Mouse (Mus musculus) liver, postnatal 0 days (tissue): ENCODE results near the gene Grm6. TPM values are rescaled to one million over a fixed set of nuclear protein-coding genes. Genes with fewer than 3 reads are reported as not detected.

Experiments
- ATAC-seq: fragments of 200-750 bp; cut with Nextera tagmentation; 2 replicates; pipeline ENCODE4 v1.8.0; 2017; ENCODE audit warnings: mild to moderate bottlenecking, moderate library complexity
- DNase-seq: peaks from one replicate; pipeline ENCODE4 v3.0.0-alpha.2; 2016
- H3K27ac ChIP-seq: fragments of 300-500 bp; sonication (generic); 2 replicates; pipeline ENCODE4 v1.5.1; 2014; ENCODE audit warnings: antibody characterized with exemption, moderate library complexity, mild to moderate bottlenecking, low read depth
- H3K27me3 ChIP-seq: fragments of 300-500 bp; sonication (generic); 2 replicates; pipeline ENCODE4 v1.6.1; 2014; ENCODE audit warnings: low read length, control low read depth, mixed read lengths; ENCODE audit not compliant: insufficient read depth
- H3K36me3 ChIP-seq: fragments of 300-500 bp; sonication (generic); replicated peaks from 2 replicates; pipeline ENCODE4 v1.6.1; 2014; ENCODE audit warnings: mild to moderate bottlenecking, control low read depth, low read length, moderate library complexity, mixed read lengths; ENCODE audit not compliant: insufficient read depth
- H3K4me1 ChIP-seq: fragments of 300-500 bp; sonication (generic); 2 replicates; pipeline ENCODE4 v1.6.1; 2014; ENCODE audit warnings: antibody characterized with exemption, mild to moderate bottlenecking, control low read depth; ENCODE audit not compliant: insufficient read depth
- H3K4me2 ChIP-seq: fragments of 300-500 bp; sonication (generic); 2 replicates; pipeline ENCODE4 v1.6.1; 2014; ENCODE audit warnings: low read depth, mild to moderate bottlenecking, low read length, moderate library complexity, mixed read lengths
- H3K4me3 ChIP-seq: fragments of 300-500 bp; sonication (generic); 2 replicates; pipeline ENCODE4 v1.5.1; 2014; ENCODE audit warnings: low read depth, low read length
- H3K9ac ChIP-seq: fragments of 300-500 bp; sonication (generic); replicated peaks from 2 replicates; pipeline ENCODE4 v1.6.1; 2014; ENCODE audit warnings: mild to moderate bottlenecking, moderate library complexity
- H3K9me3 ChIP-seq: fragments of 300-500 bp; sonication (generic); 2 replicates; pipeline ENCODE4 v1.6.1; 2016; ENCODE audit warnings: mild to moderate bottlenecking, control low read depth, low read length, mixed read lengths
- CTCF ChIP-seq: sonication (generic); IDR thresholded peaks from 2 replicates; pipeline ENCODE4 v1.5.1; 2016; ENCODE audit warnings: antibody characterized with exemption, low read depth
- EP300 ChIP-seq: IDR thresholded peaks from 2 replicates; pipeline ENCODE4 v1.6.1; 2016; ENCODE audit warnings: antibody characterized with exemption, low read depth, mild to moderate bottlenecking
- WGBS: fragments of 180-500 bp; shearing (Covaris S2); extraction: QIAGEN DNeasy Blood & Tissue Kit; methylation state at CpG from one replicate; pipeline ENCODE4 v1.1.7; 2014; ENCODE audit not compliant: insufficient replicate concordance; 5-methylcytosine and 5-hydroxymethylcytosine counted together
- polyA plus RNA-seq: library from polyadenylated mRNA; unstranded; fragments of >200 nt; fragmentation: Nextera tagmentation; extraction: Ambion mirVana; gene quantifications from 2 replicates; pipeline ENCODE4 v1.2.1, GENCODE M21; 2015

Gene Grm6
- polyA plus RNA-seq, 1 experiment from 2014 or later = not detected

DNA sequence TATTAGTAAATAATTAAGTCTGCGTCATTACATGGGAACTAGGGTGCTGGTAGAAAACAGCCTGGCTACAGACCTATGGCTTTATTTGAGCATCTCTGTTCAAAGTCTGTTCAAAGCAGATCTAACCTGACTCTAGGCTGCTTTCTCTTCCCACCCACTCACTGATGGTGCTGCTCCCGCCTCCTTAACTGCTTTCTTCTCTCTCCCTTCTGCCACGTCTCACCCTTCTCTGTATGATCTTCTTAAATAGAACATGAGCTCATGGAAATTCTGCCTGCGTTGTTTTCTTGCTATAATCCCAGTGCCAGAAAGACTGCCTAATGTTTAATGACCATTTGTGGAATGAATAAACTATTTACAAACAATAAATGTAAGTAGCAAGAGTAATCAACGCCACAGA lies 57.7 kb downstream of the Grm6 start:
- peaks cover 14% of the 10 kb centered on the region for H3K9me3 ChIP-seq
- ATAC-seq (no peak), DNase-seq (no peak)
- WGBS = 84% methylated on average over 5 of the region's 5 CpGs
- H3K9ac ChIP-seq = no peak overlapping the region
- no peak overlapping the region for H3K4me2 ChIP-seq
- peaks cover 38% of the 10 kb centered on the region for H3K36me3 ChIP-seq
- TF ChIP-seq EP300 = no peak
- H3K4me1 ChIP-seq = no peaks in the 10 kb centered on the region
- H3K27ac ChIP-seq = no peak overlapping the region
- H3K27me3 ChIP-seq = no peaks in the 10 kb centered on the region
- no peak overlapping the region for H3K4me3 ChIP-seq

DNA sequence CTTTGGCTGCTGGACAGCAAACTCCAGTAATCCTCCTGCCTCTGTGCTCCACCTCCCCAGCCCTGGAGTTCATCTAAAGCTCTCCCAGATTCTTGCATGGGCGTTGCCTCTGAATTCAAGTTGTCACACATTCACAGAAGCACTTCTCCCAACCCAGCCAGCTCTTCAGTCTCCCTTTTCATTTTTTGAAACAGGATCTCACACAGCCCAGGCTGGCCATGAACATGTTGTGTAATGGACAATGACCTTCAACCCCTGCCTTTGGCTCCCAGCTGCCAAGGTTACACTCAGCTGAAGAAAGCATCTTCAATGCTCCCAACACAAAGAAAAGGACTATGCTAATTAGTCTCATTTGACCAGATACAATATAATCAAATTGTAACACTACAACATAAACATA lies 62.8 kb downstream of the Grm6 start:
- WGBS = 76% methylated on average over 1 of the region's 1 CpGs
- Histone ChIP-seq H3K27me3 (no peaks in the 10 kb centered on the region), H3K4me2 (no peak overlapping the region), H3K27ac (no peak overlapping the region), H3K36me3 (peaks cover 18% of the 10 kb centered on the region), H3K9ac (no peak overlapping the region), H3K4me3 (no peak overlapping the region), H3K9me3 (peaks cover 3% of the 10 kb centered on the region), H3K4me1 (no peaks in the 10 kb centered on the region)
- no peak for ATAC-seq
- TF ChIP-seq EP300 (no peak), CTCF (no peak)
- no peak for DNase-seq

- no peaks in the 10 kb centered on the region for H3K27me3 ChIP-seq
- H3K36me3 ChIP-seq = peaks cover 18% of the 10 kb centered on the region
- H3K4me2 ChIP-seq = no peak overlapping the region
- WGBS = 90% methylated on average over 3 of the region's 3 CpGs
- TF ChIP-seq EP300 (no peak), CTCF (no peak)
- H3K4me1 ChIP-seq = no peaks in the 10 kb centered on the region
- DNase-seq (no peak), ATAC-seq (no peak)
- no peak overlapping the region for H3K9ac ChIP-seq
- peaks cover 3% of the 10 kb centered on the region for H3K9me3 ChIP-seq
- H3K27ac ChIP-seq = no peak overlapping the region
- H3K4me3 ChIP-seq = no peak overlapping the region
These were observed 64.0 kb downstream of the Grm6 start for GRCm38 (mm10) chr11:50914461-50914860.

Other genes starting within 250 kb of the Grm6 start
- gene Adamts2, start 248.6 kb upstream of the Grm6 start, polyA plus RNA-seq = 2.2 and 2.3 TPM in 2 replicates
- 0.21 and 0.39 TPM in 2 replicates for gene Zfp354c, start 23.0 kb upstream of the Grm6 start, polyA plus RNA-seq
- 0.08 and 0.15 TPM in 2 replicates for gene Zfp879, start 9.1 kb upstream of the Grm6 start, polyA plus RNA-seq
- gene Zfp454, start 37.0 kb downstream of the Grm6 start, polyA plus RNA-seq = 0.12 and 0.17 TPM in 2 replicates
- 1.3 and 1.5 TPM in 2 replicates for gene Zfp2, start 65.5 kb downstream of the Grm6 start, polyA plus RNA-seq
- gene Zfp354b, start 80.9 kb downstream of the Grm6 start, polyA plus RNA-seq = 0.33 and 0.36 TPM in 2 replicates
- gene 4933414I15Rik, start 93.1 kb downstream of the Grm6 start, polyA plus RNA-seq = not detected in 2 replicates
- not detected in 2 replicates for gene Prop1, start 103.1 kb downstream of the Grm6 start, polyA plus RNA-seq
- gene Olfr1378, start 115.8 kb downstream of the Grm6 start, polyA plus RNA-seq = not detected in 2 replicates
- not detected in 2 replicates for gene Olfr1377, start 131.3 kb downstream of the Grm6 start, polyA plus RNA-seq
- gene Olfr51, start 152.9 kb downstream of the Grm6 start, polyA plus RNA-seq = not detected in 2 replicates
- not detected in 2 replicates for gene Olfr54, start 163.6 kb downstream of the Grm6 start, polyA plus RNA-seq
- not detected in 2 replicates for gene Olfr1375, start 197.4 kb downstream of the Grm6 start, polyA plus RNA-seq
- 0.86 and 0.94 TPM in 2 replicates for gene Zfp354a, start 208.6 kb downstream of the Grm6 start, polyA plus RNA-seq